Mouse (Mus musculus): Measurements from ENCODE around the gene Cldn14. TPM values are rescaled to one million over a fixed set of nuclear protein-coding genes. Genes with fewer than 3 reads are reported as not detected.

Cldn14 gene
- not detected in 2 replicates for polyA plus RNA-seq (2015; fragmentation: Nextera tagmentation; extraction: Ambion mirVana)

DNA sequence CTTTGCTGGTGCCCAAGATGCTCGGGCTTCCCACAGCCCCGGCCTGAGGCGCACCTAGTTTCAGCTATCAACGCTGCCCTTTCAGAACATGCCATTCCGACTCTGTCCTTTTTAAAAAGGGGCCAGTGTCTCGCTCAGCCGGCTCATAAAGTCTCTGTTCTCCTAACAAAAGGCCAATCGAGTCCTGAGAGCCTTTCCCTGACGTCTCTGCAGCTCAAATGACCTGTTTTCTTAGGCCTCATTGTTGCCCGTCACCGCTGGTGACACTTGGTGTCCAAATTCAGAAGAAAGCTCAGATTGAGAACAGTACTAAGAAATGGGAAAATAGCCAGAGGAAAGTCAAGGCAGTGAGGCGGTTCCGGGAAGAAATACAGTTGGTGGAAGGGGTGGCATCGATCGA is at the start of gene Cldn14:
Cldn14 (minus strand) TSS at position 101 of the 400 bp plus-strand sequence.
- no peaks in the 10 kb centered on the region for H3K27me3 ChIP-seq (replicated peaks; ENCODE audit: control insufficient read depth, insufficient read depth, low read length)
- no peak within 1 kb of the TSS for H3K4me3 ChIP-seq (replicated peaks; ENCODE audit: low read length)
- ATAC-seq = no peak
- H3K4me2 ChIP-seq (ENCODE audit: low read length) = no peak within 1 kb of the TSS
- no peaks in the 10 kb centered on the region for H3K36me3 ChIP-seq (ENCODE audit: control insufficient read depth, insufficient read depth)
- H3K9me3 ChIP-seq (ENCODE audit: control insufficient read depth, low read length) = no peaks in the 10 kb centered on the region
- H3K4me1 ChIP-seq (replicated peaks; ENCODE audit: control insufficient read depth, insufficient read depth, low read length) = no peaks in the 10 kb centered on the region
- H3K27ac ChIP-seq (ENCODE audit: low read length) = no peak within 1 kb of the TSS
- 47% methylated on average over 15 of the region's 15 CpGs for WGBS
- H3K9ac ChIP-seq (replicated peaks; ENCODE audit: low read depth, low read length) = no peak within 1 kb of the TSS

DNA sequence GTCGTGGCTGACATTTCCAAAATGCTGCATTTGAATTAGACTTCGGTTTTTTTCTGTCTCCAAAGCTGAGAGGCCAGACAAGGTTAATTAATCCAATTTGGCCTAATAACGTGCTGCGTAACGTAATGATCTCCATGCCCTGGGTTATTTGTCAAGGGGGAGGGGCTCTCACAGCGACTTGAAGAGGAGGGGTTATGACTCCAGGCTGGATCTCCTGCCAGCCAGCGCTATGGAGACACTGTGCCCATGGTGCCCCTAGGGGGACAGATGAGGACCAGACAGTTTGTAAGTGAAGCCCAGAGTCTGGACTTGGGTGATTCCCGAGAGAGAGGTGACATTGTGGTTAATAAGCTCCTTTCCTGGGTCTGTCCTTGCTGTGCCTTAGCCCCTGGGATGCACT is 46.9 kb upstream of the Cldn14 start:
- H3K27me3 ChIP-seq (replicated peaks; ENCODE audit: control insufficient read depth, insufficient read depth, low read length) = no peaks in the 10 kb centered on the region
- WGBS = 15% methylated on average over 8 of the region's 8 CpGs

DNA sequence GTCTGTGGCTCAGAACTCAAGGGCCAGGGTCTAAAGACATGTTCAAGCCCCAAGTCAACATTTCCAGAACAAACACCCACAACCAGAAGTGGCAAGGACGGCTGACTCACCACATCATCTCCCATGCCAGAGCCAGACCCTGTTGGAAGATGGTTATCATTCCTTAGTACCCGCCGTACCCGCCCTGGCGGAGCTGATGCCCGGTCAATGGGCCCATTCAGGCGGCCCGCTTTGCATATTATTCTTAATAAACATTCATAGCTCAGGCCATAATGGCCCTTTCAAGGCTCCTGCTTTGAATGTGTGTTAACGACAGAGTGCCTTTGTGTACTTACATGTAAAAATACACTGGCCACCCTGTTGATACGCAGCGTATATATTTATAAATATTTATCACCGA is 46.5 kb upstream of the Cldn14 start:
- Histone ChIP-seq H3K36me3 (ENCODE audit: control insufficient read depth, insufficient read depth) (no peaks in the 10 kb centered on the region), H3K4me1 (replicated peaks; ENCODE audit: control insufficient read depth, insufficient read depth, low read length) (peaks cover 5% of the 10 kb centered on the region; the same call in 1 of the 2 replicates), H3K4me2 (ENCODE audit: low read length) (no peak overlapping the region), H3K27me3 (replicated peaks; ENCODE audit: control insufficient read depth, insufficient read depth, low read length) (no peaks in the 10 kb centered on the region), H3K9me3 (ENCODE audit: control insufficient read depth, low read length) (no peaks in the 10 kb centered on the region), H3K27ac (ENCODE audit: low read length) (no peak overlapping the region), H3K4me3 (replicated peaks; ENCODE audit: low read length) (no peak overlapping the region), H3K9ac (replicated peaks; ENCODE audit: low read depth, low read length) (no peak overlapping the region)
- no peak for ATAC-seq
- WGBS = 41% methylated on average over 12 of the region's 12 CpGs

More for the DNA sequence above, 46.9 kb upstream of the Cldn14 start:
- ATAC-seq = no peak
- H3K4me2 ChIP-seq (ENCODE audit: low read length) = no peak overlapping the region
- no peaks in the 10 kb centered on the region for H3K9me3 ChIP-seq (ENCODE audit: control insufficient read depth, low read length)
- H3K9ac ChIP-seq (replicated peaks; ENCODE audit: low read depth, low read length) = no peak overlapping the region
- no peak overlapping the region for H3K4me3 ChIP-seq (replicated peaks; ENCODE audit: low read length)
- no peaks in the 10 kb centered on the region for H3K36me3 ChIP-seq (ENCODE audit: control insufficient read depth, insufficient read depth)
- no peak overlapping the region for H3K27ac ChIP-seq (ENCODE audit: low read length)
- H3K4me1 ChIP-seq (replicated peaks; ENCODE audit: control insufficient read depth, insufficient read depth, low read length) = peaks cover 5% of the 10 kb centered on the region; the same call in 1 of the 2 replicates

DNA sequence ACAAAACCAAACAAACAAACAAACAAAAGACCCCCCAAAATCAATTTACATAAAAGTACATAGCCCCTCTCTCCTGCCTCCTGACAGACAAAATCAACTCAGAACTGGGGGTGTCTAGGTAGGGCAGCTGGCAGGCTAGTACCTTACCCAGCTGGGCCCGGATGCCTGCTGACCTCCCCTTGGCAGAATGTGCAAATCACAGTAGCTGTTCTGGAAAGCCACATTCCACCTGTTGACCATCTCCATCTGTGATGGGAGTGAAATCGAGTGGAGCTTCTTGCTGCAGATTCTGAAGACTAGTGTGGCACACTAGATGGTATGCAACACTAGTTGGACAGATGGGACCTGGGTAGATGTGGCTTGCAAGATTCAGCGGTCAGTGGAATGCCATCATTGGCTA is 41.7 kb upstream of the Cldn14 start:
- Histone ChIP-seq H3K27ac (ENCODE audit: low read length) (no peak overlapping the region), H3K9me3 (ENCODE audit: control insufficient read depth, low read length) (no peaks in the 10 kb centered on the region), H3K4me2 (ENCODE audit: low read length) (no peak overlapping the region), H3K4me3 (replicated peaks; ENCODE audit: low read length) (no peak overlapping the region), H3K9ac (replicated peaks; ENCODE audit: low read depth, low read length) (no peak overlapping the region), H3K4me1 (replicated peaks; ENCODE audit: control insufficient read depth, insufficient read depth, low read length) (peaks cover under 1% of the 10 kb centered on the region; the same call in 1 of the 2 replicates), H3K36me3 (ENCODE audit: control insufficient read depth, insufficient read depth) (no peaks in the 10 kb centered on the region), H3K27me3 (replicated peaks; ENCODE audit: control insufficient read depth, insufficient read depth, low read length) (no peaks in the 10 kb centered on the region)
- ATAC-seq = no peak
- WGBS = 77% methylated on average over 3 of the region's 3 CpGs

DNA sequence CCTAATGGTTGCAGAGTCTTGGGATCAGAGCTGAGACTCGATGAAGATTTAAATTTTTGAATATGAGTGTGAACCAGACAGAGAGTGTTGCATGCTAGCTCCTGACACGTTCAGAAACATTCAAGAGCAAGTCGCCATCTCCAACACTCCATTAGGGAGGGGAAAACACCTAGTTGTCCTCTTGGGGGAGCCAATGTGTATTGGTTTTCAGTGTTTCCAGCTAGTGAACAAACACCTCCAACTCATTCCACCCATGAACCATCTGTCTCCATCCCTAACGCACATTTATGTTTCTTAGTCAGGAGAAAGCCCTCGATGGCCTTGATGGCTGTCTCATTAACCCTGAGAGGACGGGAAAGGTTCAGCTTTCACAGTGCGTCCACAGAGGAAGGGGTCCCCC is 36.4 kb upstream of the Cldn14 start:
- Histone ChIP-seq H3K9me3 (ENCODE audit: control insufficient read depth, low read length) (no peaks in the 10 kb centered on the region), H3K4me3 (replicated peaks; ENCODE audit: low read length) (no peak overlapping the region), H3K27ac (ENCODE audit: low read length) (no peak overlapping the region), H3K27me3 (replicated peaks; ENCODE audit: control insufficient read depth, insufficient read depth, low read length) (no peaks in the 10 kb centered on the region), H3K4me2 (ENCODE audit: low read length) (no peak overlapping the region), H3K9ac (replicated peaks; ENCODE audit: low read depth, low read length) (no peak overlapping the region), H3K4me1 (replicated peaks; ENCODE audit: control insufficient read depth, insufficient read depth, low read length) (peaks cover 12% of the 10 kb centered on the region), H3K36me3 (ENCODE audit: control insufficient read depth, insufficient read depth) (no peaks in the 10 kb centered on the region)
- no peak for ATAC-seq
- WGBS = 50% methylated on average over 7 of the region's 7 CpGs

DNA sequence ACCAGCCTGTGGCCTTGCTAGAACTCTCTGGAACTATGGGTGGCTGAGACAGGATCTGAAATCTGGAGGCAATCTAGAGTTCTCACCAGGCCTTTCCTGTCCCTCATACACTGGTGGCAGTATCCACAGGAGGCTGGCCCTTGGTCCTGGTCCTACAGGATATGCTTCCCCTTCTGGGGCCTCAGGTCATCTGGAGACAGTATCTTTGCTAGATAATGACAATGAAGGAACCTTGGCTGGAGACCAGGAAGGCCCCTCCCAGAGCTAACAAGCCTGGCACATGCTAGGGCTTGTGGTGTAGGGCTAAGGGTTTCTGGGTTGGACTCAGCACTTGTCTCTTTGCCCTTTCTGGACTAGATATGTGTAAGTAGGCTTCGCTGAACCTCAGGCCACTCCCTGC is 35.2 kb upstream of the Cldn14 start:
- Histone ChIP-seq H3K36me3 (ENCODE audit: control insufficient read depth, insufficient read depth) (no peaks in the 10 kb centered on the region), H3K27me3 (replicated peaks; ENCODE audit: control insufficient read depth, insufficient read depth, low read length) (no peaks in the 10 kb centered on the region), H3K9ac (replicated peaks; ENCODE audit: low read depth, low read length) (no peak overlapping the region), H3K4me2 (ENCODE audit: low read length) (no peak overlapping the region), H3K4me3 (replicated peaks; ENCODE audit: low read length) (no peak overlapping the region), H3K27ac (ENCODE audit: low read length) (no peak overlapping the region), H3K9me3 (ENCODE audit: control insufficient read depth, low read length) (no peaks in the 10 kb centered on the region), H3K4me1 (replicated peaks; ENCODE audit: control insufficient read depth, insufficient read depth, low read length) (peaks cover 12% of the 10 kb centered on the region)
- no peak for ATAC-seq
- 95% methylated on average over 1 of the region's 1 CpGs for WGBS

DNA sequence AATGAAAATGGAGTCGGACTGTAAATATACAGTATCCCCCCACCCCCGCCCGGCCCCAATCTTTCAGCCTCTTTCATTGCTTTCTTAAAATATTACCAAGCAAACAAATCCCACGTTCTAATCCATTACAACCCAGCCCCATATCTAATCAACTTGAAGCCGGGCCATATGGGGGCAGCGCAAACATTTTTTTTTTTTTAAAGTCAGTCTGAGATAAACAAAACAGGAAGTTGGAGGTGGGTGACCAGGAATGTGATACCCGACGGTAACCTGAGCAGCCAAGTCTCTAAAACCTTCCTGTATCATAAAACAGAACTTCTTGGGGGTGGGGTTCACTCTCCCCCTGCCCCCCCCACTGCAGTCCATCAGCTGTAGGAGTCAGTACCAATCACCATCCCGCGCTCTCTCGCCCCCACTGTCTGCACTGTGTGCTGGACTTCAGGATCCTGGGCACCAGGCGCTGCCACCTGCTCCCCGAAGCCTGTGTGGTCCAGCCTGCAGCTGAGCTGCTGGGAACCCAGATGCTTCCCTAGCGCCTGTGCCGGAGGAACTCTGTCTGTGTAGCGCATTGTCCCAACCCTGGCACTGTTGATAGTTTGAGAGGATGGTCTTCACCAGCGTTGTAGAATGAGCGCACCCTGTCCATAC is 32.6 kb upstream of the Cldn14 start:
- 0 out of 2 replicates have a peak, but pooled peaks have one; percentile 28 for ATAC-seq
- H3K36me3 ChIP-seq (ENCODE audit: control insufficient read depth, insufficient read depth) = no peaks in the 10 kb centered on the region
- H3K9ac ChIP-seq (replicated peaks; ENCODE audit: low read depth, low read length) = no peak overlapping the region; the same call in 1 of the 2 replicates
- no peak overlapping the region for H3K4me3 ChIP-seq (replicated peaks; ENCODE audit: low read length)
- H3K27me3 ChIP-seq (replicated peaks; ENCODE audit: control insufficient read depth, insufficient read depth, low read length) = no peaks in the 10 kb centered on the region
- 36% methylated on average over 18 of the region's 18 CpGs for WGBS
- H3K27ac ChIP-seq (ENCODE audit: low read length) = no peak overlapping the region
- H3K4me1 ChIP-seq (replicated peaks; ENCODE audit: control insufficient read depth, insufficient read depth, low read length) = peaks cover 12% of the 10 kb centered on the region
- H3K9me3 ChIP-seq (ENCODE audit: control insufficient read depth, low read length) = no peaks in the 10 kb centered on the region
- H3K4me2 ChIP-seq (ENCODE audit: low read length) = peak overlapping the region; percentile 36

DNA sequence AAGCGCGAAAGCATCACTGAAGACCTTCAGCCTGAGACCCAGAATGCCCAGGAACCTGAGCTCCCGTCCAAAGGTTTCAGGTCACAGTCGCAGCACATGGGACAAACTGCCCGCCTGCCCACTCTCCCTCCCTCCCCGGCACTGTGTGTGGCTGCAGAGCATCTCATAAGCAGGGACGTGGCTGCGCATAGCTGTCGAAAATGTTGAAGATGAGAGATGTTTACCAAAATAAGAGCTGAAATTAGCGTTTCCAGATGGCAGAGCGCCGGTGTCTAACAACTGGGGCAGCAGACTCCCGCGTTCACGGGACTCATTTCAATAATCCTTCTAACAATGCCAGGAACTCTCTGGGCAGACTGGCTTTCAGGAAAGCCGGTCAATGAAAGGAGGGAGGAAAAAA is 31.8 kb upstream of the Cldn14 start:
- Histone ChIP-seq H3K4me2 (ENCODE audit: low read length) (peak overlapping the region; percentile 36), H3K4me3 (replicated peaks; ENCODE audit: low read length) (peak overlapping the region; percentile 5; the same call in 1 of the 2 replicates), H3K27ac (ENCODE audit: low read length) (no peak overlapping the region), H3K27me3 (replicated peaks; ENCODE audit: control insufficient read depth, insufficient read depth, low read length) (no peaks in the 10 kb centered on the region), H3K4me1 (replicated peaks; ENCODE audit: control insufficient read depth, insufficient read depth, low read length) (peaks cover 12% of the 10 kb centered on the region), H3K9ac (replicated peaks; ENCODE audit: low read depth, low read length) (no peak overlapping the region; the same call in 1 of the 2 replicates), H3K9me3 (ENCODE audit: control insufficient read depth, low read length) (no peaks in the 10 kb centered on the region), H3K36me3 (ENCODE audit: control insufficient read depth, insufficient read depth) (no peaks in the 10 kb centered on the region)
- ATAC-seq = no peak
- 6% methylated on average over 16 of the region's 16 CpGs for WGBS

DNA sequence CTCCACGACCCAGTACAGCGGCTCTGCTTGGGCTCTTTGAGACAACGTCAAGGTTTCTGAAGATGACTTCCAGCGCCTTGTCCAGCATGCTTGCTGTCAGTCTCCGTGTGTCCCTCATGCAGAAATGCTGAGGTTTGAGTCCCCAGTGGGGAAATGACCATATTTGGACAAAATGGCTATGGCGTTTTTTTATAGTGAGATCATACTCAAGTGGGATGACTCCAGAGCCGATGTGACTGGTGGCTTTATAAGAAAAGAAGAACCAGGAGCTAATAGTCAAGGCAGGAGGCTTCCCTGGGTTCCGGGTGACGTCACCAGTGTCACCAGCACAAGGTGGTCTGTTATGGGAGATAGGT is 30.3 kb upstream of the Cldn14 start:
- no peaks in the 10 kb centered on the region for H3K9me3 ChIP-seq (ENCODE audit: control insufficient read depth, low read length)
- WGBS = 89% methylated on average over 9 of the region's 9 CpGs
- H3K9ac ChIP-seq (replicated peaks; ENCODE audit: low read depth, low read length) = no peak overlapping the region
- no peak for ATAC-seq
- no peak overlapping the region for H3K27ac ChIP-seq (ENCODE audit: low read length)
- H3K27me3 ChIP-seq (replicated peaks; ENCODE audit: control insufficient read depth, insufficient read depth, low read length) = no peaks in the 10 kb centered on the region
- H3K4me2 ChIP-seq (ENCODE audit: low read length) = no peak overlapping the region
- H3K4me3 ChIP-seq (replicated peaks; ENCODE audit: low read length) = no peak overlapping the region
- peaks cover 12% of the 10 kb centered on the region for H3K4me1 ChIP-seq (replicated peaks; ENCODE audit: control insufficient read depth, insufficient read depth, low read length)
- no peaks in the 10 kb centered on the region for H3K36me3 ChIP-seq (ENCODE audit: control insufficient read depth, insufficient read depth)

Measured in forebrain, embryonic 16.5 days (tissue).